Mouse (Mus musculus) embryonic fibroblast, embryonic 13.5 days (primary cell): ENCODE data around the gene Fbxw11. TPM values are rescaled to one million over a fixed set of nuclear protein-coding genes. Genes with fewer than 3 reads are reported as not detected.
"Not testable (repeated sequence)": the region's sequence is repeated elsewhere in the genome, so short reads cannot be mapped to it uniquely, and the experiment has no call there.

Experiments
- H3K27ac ChIP-seq: 2 replicates; pipeline ENCODE4 v1.5.1; 2012; ENCODE audit warnings: low read length, control low read depth, inconsistent platforms; ENCODE audit not compliant: insufficient read depth
- H3K4me1 ChIP-seq: 2 replicates; pipeline ENCODE4 v1.6.1; 2011; ENCODE audit warnings: low read length; ENCODE audit not compliant: control insufficient read depth, insufficient read depth
- H3K4me3 ChIP-seq: 2 replicates; pipeline ENCODE4 v1.5.1; 2011; ENCODE audit warnings: mild to moderate bottlenecking, control low read depth, low read length; ENCODE audit not compliant: insufficient read depth
- CTCF ChIP-seq: IDR thresholded peaks from 2 replicates; pipeline ENCODE4 v1.5.1; 2011; ENCODE audit warnings: mild to moderate bottlenecking, control low read depth, low read length, moderate library complexity, borderline replicate concordance; ENCODE audit not compliant: insufficient read depth
- POLR2A ChIP-seq: IDR thresholded peaks from 2 replicates; pipeline ENCODE4 v1.6.1; 2011; ENCODE audit warnings: low read depth, mild to moderate bottlenecking, control low read depth, low read length, moderate library complexity
- polyA plus RNA-seq: library from polyadenylated mRNA; stranded (reverse); fragments of >200 nt; gene quantifications from 2 replicates; pipeline ENCODE4 v1.2.4, GENCODE M21; 2011; ENCODE audit warnings: low read depth; ENCODE audit not compliant: missing spikeins, insufficient read length

Fbxw11 gene
- polyA plus RNA-seq, 1 experiment = 77.9 TPM

DNA sequence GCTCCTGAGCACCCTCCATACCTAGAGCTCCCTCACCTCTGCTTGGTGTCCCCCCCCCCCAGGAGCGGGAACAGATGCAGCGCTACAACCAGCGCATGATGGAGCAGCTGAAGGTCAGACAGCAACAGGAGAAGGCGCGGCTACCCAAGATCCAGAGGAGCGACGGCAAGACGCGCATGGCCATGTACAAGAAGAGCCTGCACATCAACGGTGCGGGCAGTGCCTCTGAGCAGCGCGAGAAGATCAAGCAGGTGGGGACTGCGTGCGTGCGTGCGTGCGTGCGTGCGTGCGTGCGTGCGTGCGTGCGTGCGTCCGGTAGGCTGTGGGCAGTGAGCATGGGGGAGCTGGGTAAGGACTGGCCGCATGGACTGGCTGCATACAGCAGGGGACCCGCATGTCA is 28.1 kb upstream of the Fbxw11 start:
- H3K27ac ChIP-seq = no peak overlapping the region
- no peaks in the 10 kb centered on the region for H3K4me1 ChIP-seq
- H3K4me3 ChIP-seq = no peak overlapping the region
- TF ChIP-seq POLR2A (no peak), CTCF (no peak)

GRCm38 (mm10) chr11:32615561-32615960 is 27.0 kb upstream of the Fbxw11 start:
- Histone ChIP-seq H3K27ac (no peak overlapping the region), H3K4me1 (no peaks in the 10 kb centered on the region), H3K4me3 (no peak overlapping the region)
- TF ChIP-seq POLR2A (no peak), CTCF (no peak)

DNA sequence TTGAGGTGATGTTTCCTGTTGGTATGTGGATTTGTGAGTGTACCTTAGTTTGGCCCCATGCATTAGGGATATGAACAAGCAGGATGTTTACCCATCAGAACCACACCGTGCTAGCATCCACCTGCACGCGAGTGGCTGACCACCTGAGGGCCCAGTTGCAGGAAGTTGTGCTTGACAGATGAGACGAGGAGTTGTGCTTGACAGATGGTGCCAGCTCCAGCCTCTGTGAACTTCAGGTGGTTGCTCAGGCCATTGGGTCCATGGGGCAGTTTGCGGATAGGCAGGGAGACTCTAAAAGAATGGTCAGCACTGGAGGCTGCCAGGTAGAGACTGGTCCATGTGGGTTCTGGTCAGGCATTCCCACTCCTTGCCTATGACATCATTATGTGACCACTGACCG is 26.4 kb upstream of the Fbxw11 start:
- TF ChIP-seq CTCF (no peak), POLR2A (no peak)
- Histone ChIP-seq H3K4me1 (no peaks in the 10 kb centered on the region), H3K4me3 (no peak overlapping the region), H3K27ac (no peak overlapping the region)

DNA sequence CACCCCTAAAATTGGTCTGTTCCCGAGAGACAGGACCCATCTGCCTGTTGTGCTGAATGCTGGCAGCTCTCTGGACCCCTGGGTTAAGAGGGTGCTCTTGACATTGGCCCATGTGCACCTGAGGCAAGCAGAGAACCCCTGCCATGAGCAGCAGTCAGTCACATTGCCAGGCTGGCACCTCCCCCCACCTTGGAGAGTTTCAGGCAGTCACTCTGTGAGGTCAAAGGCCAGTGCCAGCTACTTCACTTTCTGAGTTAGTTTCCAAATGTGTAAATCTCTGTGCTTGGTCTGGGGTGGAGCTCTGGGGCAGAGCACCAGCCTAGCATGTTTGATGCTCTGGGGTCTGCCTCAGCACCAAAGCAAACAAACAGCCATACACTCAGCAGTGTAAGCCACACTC is 24.5 kb upstream of the Fbxw11 start:
- H3K4me3 ChIP-seq = no peak overlapping the region
- H3K27ac ChIP-seq = no peak overlapping the region
- no peaks in the 10 kb centered on the region for H3K4me1 ChIP-seq
- TF ChIP-seq POLR2A = no peak
- TF ChIP-seq CTCF = no peak

GRCm38 (mm10) chr11:32618641-32619040 is 23.9 kb upstream of the Fbxw11 start:
- not testable (repeated sequence) for H3K4me3 ChIP-seq, H3K4me1 ChIP-seq, H3K27ac ChIP-seq

DNA sequence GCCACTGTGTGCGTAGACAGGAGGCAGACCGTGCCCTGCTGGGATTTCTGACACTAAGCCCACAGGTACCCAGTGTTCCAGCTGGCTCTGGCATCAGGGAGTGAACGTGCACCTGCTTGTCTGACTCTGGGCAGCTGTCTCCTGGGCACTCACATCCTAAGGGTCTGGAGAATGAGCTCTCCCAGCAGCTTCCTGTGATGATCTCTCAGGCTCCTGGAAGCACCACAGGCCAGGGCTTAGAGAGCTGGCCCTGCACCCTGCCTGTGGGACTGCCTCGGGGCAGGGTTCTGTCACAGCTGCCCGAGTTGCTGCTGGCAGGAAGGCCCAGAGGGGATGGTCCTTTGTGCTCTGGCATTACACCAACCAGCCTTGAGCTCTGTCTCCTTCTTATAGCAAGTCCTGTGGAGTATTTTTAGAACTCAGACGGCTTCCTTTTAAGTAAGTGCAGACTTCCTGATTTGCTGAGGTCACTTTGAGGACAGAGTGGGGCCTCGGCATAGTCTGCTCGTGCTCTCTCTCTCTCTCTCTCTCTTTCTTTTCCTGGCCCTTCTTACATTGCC is 23.2 kb upstream of the Fbxw11 start:
- Histone ChIP-seq H3K27ac (no peak overlapping the region), H3K4me3 (no peak overlapping the region), H3K4me1 (no peaks in the 10 kb centered on the region)
- TF ChIP-seq POLR2A = no peak
- TF ChIP-seq CTCF = no peak

DNA sequence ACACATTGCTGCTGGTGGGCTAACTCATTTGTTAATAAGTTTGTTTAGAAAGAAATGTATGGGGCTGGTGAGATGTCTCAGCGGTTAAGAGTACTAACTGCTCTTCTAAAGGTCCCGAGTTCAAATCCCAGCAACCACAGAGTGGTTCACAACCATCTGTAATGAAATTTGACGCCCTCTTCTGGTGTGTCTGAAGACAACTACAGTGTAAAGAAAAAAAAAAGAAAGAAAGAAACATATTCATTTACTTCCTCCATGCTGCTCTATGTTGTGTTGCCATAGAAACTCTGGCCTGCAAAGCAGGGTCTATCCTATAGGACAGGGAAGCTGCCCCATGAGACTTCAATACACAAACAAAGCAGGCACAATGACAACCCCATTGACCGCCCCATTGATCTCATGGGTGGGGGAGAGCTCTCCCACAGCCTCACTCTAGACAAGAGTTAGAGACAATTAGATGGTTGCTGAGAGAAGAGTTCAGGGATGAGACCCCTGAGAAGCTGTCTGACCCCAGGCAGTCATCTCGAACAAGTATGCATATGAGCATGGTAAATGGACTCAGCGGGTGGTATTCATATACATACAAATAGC is 22.6 kb upstream of the Fbxw11 start:
- H3K4me3 ChIP-seq = no peak overlapping the region
- H3K27ac ChIP-seq = no peak overlapping the region
- no peaks in the 10 kb centered on the region for H3K4me1 ChIP-seq
- TF ChIP-seq POLR2A (no peak), CTCF (no peak)

- Histone ChIP-seq H3K4me3 (no peak overlapping the region), H3K4me1 (no peaks in the 10 kb centered on the region)
- TF ChIP-seq POLR2A (no peak), CTCF (no peak)
Measured at GRCm38 (mm10) chr11:32621831-32622478, 20.6 kb upstream of the Fbxw11 start.

GRCm38 (mm10) chr11:32622479-32623190 is 19.9 kb upstream of the Fbxw11 start:
- Histone ChIP-seq H3K4me1 (no peaks in the 10 kb centered on the region), H3K27ac (no peak overlapping the region), H3K4me3 (no peak overlapping the region)
- TF ChIP-seq POLR2A = no peak
- TF ChIP-seq CTCF = no peak

More at GRCm38 (mm10) chr11:32621831-32622478, 20.6 kb upstream of the Fbxw11 start:
- no peak overlapping the region for H3K27ac ChIP-seq

- no peak overlapping the region for H3K27ac ChIP-seq
- no peak for TF ChIP-seq POLR2A
- TF ChIP-seq CTCF = no peak
- no peak overlapping the region for H3K4me3 ChIP-seq
- H3K4me1 ChIP-seq = no peaks in the 10 kb centered on the region
Measured at GRCm38 (mm10) chr11:32623236-32623635, 19.3 kb upstream of the Fbxw11 start.

DNA sequence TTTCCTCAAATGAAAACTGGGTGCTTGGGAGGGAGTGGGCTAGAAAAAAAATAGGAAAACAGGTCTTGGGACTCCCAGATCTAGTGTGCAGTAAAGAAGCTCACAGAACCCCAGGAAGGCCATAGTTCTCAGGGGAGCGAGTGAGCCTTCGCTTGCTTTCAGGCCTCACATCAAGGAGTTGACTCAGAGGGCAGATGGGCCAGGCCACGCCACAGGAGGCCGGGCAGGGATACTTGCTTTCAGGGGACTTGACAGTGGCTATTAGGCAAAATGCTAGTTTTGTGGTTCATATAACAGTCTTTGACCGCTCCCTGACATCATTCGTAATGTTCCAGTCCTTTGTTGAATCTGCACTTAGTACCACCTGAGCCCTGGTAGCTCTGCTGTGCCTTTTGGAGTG is 18.6 kb upstream of the Fbxw11 start:
- H3K27ac ChIP-seq = no peak overlapping the region
- no peaks in the 10 kb centered on the region for H3K4me1 ChIP-seq
- no peak overlapping the region for H3K4me3 ChIP-seq
- TF ChIP-seq CTCF (no peak), POLR2A (no peak)
